8 mouse cellular contexts compared by ENCODE assay signal in genomic region chr4:48044141-48044490, GRCm38 (mm10). TPM values are rescaled to one million over a fixed set of nuclear protein-coding genes. Genes with fewer than 3 reads are reported as not detected.
DNase-seq lines count a peak whose midpoint lies in the region; ATAC-seq lines count a peak whose summit lies in the region.

No protein-coding gene starts in this region.

- H3K36me3 ChIP-seq in heart, embryonic 10.5 days: no peaks in the 10 kb centered on the region
- H3K36me3 ChIP-seq in embryonic facial prominence, embryonic 12.5 days: no peaks in the 10 kb centered on the region
- H3K36me3 ChIP-seq in limb, embryonic 13.5 days: no peaks in the 10 kb centered on the region
- H3K36me3 ChIP-seq in stomach, embryonic 14.5 days (ENCODE audit: control insufficient read depth, insufficient read depth, low read length): no peaks in the 10 kb centered on the region

- H3K4me3 ChIP-seq in heart, embryonic 10.5 days: peak overlapping the region; percentile 85
- H3K4me3 ChIP-seq in embryonic facial prominence, embryonic 12.5 days: peak overlapping the region; percentile 64
- H3K4me3 ChIP-seq in limb, embryonic 13.5 days: peak overlapping the region; percentile 66
- peak overlapping the region; percentile 65 for H3K4me3 ChIP-seq in stomach, embryonic 14.5 days (ENCODE audit: low read depth, low read length)

- no peaks in the 10 kb centered on the region for H3K9me3 ChIP-seq in heart, embryonic 10.5 days
- H3K9me3 ChIP-seq in embryonic facial prominence, embryonic 12.5 days: no peaks in the 10 kb centered on the region
- H3K9me3 ChIP-seq in limb, embryonic 13.5 days: no peaks in the 10 kb centered on the region
- H3K9me3 ChIP-seq in stomach, embryonic 14.5 days (ENCODE audit: control insufficient read depth, low read depth, low read length): no peaks in the 10 kb centered on the region

- ATAC-seq in embryonic facial prominence, embryonic 12.5 days (ENCODE audit: insufficient number of reproducible peaks, insufficient read depth, low FRiP score, low TSS enrichment): no peak
- no peak for ATAC-seq in limb, embryonic 13.5 days (ENCODE audit: low FRiP score, low read depth)
- ATAC-seq in stomach, embryonic 14.5 days (ENCODE audit: insufficient number of reproducible peaks, insufficient read depth, low FRiP score, low read depth): no peak

- H3K9ac ChIP-seq in embryonic facial prominence, embryonic 12.5 days: peak overlapping the region; percentile 56; the same call in 1 of the 2 replicates
- H3K9ac ChIP-seq in limb, embryonic 13.5 days: peak overlapping the region; percentile 71
- H3K9ac ChIP-seq in stomach, embryonic 14.5 days (replicated peaks; ENCODE audit: low read depth, low read length): peak overlapping the region; percentile 23; the same call in 1 of the 2 replicates

- WGBS in heart, embryonic 10.5 days: under 1% methylated on average over 11 of the region's 11 CpGs
- under 1% methylated on average over 11 of the region's 11 CpGs for WGBS in embryonic facial prominence, embryonic 12.5 days
- 0% methylated on average over 11 of the region's 11 CpGs for WGBS in limb, embryonic 13.5 days
- under 1% methylated on average over 11 of the region's 11 CpGs for WGBS in stomach, embryonic 14.5 days

- intact Hi-C loops in heart, postnatal 10 days (cut with DNase I): loop anchor here (2.0 to 5.0 kb wide), 2 partner anchors 451 to 467 kb away; no protein-coding TSS in a partner anchor

- no peak for DNase-seq in heart, embryonic 10.5 days (ENCODE audit: low spot score)
- no peak for DNase-seq in heart, postnatal 10 days
- peak; percentile 64 to 67 for DNase-seq in B cell, adult 2 months
- no peak for DNase-seq in kidney, adult 18-20 months
- no peak for DNase-seq in urinary bladder, adult 18-20 months (ENCODE audit: low spot score in 2 of 2)

- H3K4me2 ChIP-seq in embryonic facial prominence, embryonic 12.5 days (replicated peaks): peak overlapping the region; percentile 99
- peak overlapping the region; percentile 99 for H3K4me2 ChIP-seq in limb, embryonic 13.5 days (replicated peaks)
- peak overlapping the region; percentile 83 for H3K4me2 ChIP-seq in stomach, embryonic 14.5 days (replicated peaks; ENCODE audit: low read depth, low read length)

- peak overlapping the region; percentile 97 for H3K27ac ChIP-seq in heart, embryonic 10.5 days
- peak overlapping the region; percentile 63; the same call in 1 of the 2 replicates for H3K27ac ChIP-seq in embryonic facial prominence, embryonic 12.5 days
- H3K27ac ChIP-seq in limb, embryonic 13.5 days: peak overlapping the region; percentile 67; the same call in 1 of the 2 replicates
- H3K27ac ChIP-seq in stomach, embryonic 14.5 days (ENCODE audit: low read length): peak overlapping the region; percentile 40

- peaks cover 43% of the 10 kb centered on the region for H3K4me1 ChIP-seq in heart, embryonic 10.5 days
- H3K4me1 ChIP-seq in embryonic facial prominence, embryonic 12.5 days: peaks cover 40% of the 10 kb centered on the region
- peaks cover 46% of the 10 kb centered on the region for H3K4me1 ChIP-seq in limb, embryonic 13.5 days
- H3K4me1 ChIP-seq in stomach, embryonic 14.5 days (ENCODE audit: control insufficient read depth, insufficient read depth, low read length): peaks cover 23% of the 10 kb centered on the region

- peaks cover 25% of the 10 kb centered on the region for H3K27me3 ChIP-seq in heart, embryonic 10.5 days (ENCODE audit: insufficient read depth, poor library complexity, severe bottlenecking)
- H3K27me3 ChIP-seq in embryonic facial prominence, embryonic 12.5 days: peaks cover 26% of the 10 kb centered on the region
- peaks cover 37% of the 10 kb centered on the region for H3K27me3 ChIP-seq in limb, embryonic 13.5 days
- peaks cover 13% of the 10 kb centered on the region for H3K27me3 ChIP-seq in stomach, embryonic 14.5 days (ENCODE audit: control insufficient read depth, insufficient read depth, low read length)

RNA-seq across cellular contexts. Expression of gene Nr4a3, which starts 0.8 kb away (rescaled TPM):
- 0.09 and 0.12 TPM in 2 replicates for polyA plus RNA-seq in heart, embryonic 10.5 days (2016; fragmentation: Nextera tagmentation; extraction: Ambion mirVana)
- 10 to 100 TPM in 1 of 2 experiments, 1 to 10 TPM in 1; 4.5 to 12.4 TPM for total RNA-seq in heart, postnatal 10 days (2021)
- polyA plus RNA-seq in embryonic facial prominence, embryonic 12.5 days (2016; fragmentation: Nextera tagmentation; extraction: Ambion mirVana): 0.43 and 0.56 TPM in 2 replicates
- polyA plus RNA-seq in limb, embryonic 13.5 days (2015; fragmentation: Nextera tagmentation; extraction: Ambion mirVana): 0.31 and 0.34 TPM in 2 replicates
- polyA plus RNA-seq in stomach, embryonic 14.5 days (2014; fragmentation: Nextera tagmentation; extraction: Ambion mirVana): 0.10 and 0.20 TPM in 2 replicates

Comparison
In these comparisons a context has a peak if more than half of its experiments do, and no peak if none do; other contexts are left out.
1. DNase-seq: peak in B cell, adult 2 months (2 of 2); none in heart, embryonic 10.5 days (single experiment), heart, postnatal 10 days (0 of 2), kidney, adult 18-20 months (single experiment) and urinary bladder, adult 18-20 months (0 of 2).
2. H3K27ac ChIP-seq: peak in every context shown above with its lines; median percentile 97 in heart, embryonic 10.5 days; 67 in limb, embryonic 13.5 days; 63 in embryonic facial prominence, embryonic 12.5 days; 40 in stomach, embryonic 14.5 days.
3. Peak in every context shown above with its lines, with median percentiles within 50 percentile points of each other: H3K4me3 ChIP-seq, H3K4me2 ChIP-seq and H3K9ac ChIP-seq.